Mouse (Mus musculus): ENCODE measurements around the gene Prr9.

Prr9 gene

DNA sequence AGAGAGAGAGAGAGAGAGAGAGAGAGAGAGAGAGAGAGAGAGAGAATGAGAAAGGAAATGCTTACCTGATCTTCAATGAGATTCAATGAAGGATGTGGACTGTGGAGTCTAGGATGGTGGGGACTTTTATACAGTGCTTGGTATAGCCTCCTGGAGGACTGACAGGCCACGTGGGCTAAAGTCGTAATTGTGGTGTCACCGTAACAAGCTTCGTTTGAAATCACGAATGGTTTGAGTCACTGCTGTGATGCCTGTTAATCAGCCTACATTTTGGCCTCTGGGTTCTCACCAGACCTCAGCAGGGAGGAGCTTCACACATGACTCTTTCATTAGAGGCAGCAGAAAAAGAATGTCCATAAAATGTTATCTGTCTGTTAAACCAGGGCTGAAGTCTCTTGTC, at the start of gene Prr9:
Gene Prr9, minus strand, starts transcription at position 101 of the 400 bp plus-strand sequence.
- DNase-seq (ENCODE audit: low read depth, low spot score) = no peak

- no peak for DNase-seq (ENCODE audit: low read depth, low spot score)
Measured at GRCm38 (mm10) chr3:92169847-92170246, 46.1 kb upstream of the Prr9 start.

- DNase-seq (ENCODE audit: low read depth, low spot score) = peak; percentile 13
Measured at GRCm38 (mm10) chr3:92153322-92153721, 29.6 kb upstream of the Prr9 start.

DNA sequence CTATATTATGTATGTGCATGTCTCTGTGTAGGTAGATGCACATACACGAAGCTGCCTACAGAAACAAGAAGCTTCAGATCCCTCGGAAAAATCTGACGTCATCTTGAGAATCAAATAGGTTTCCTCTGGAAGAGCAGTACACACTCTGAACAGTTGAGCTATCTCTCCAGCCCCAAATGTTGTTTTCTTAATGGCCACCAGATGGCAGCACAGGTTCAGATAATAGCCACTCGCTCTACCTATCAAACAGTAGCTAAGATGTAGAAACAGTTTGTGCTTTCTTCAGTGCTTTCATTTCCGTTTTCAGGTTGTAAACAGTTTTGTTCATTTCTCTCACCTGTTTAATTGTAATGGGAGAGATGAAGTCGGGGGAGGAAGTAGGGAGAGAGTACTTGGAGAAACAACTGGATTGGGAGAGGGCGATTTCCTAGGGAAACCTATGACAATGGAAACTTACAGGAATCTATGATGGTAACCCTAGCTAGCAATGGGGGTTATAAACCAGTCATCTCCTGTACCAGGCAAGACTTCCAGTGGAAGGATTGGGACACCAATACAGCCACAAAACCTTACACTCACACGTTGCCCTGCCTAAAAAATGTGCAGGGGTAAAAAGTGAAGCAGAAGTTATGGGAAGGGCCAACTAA, 27.0 kb upstream of the Prr9 start:
- DNase-seq (ENCODE audit: low read depth, low spot score) = peak; percentile 44

DNA sequence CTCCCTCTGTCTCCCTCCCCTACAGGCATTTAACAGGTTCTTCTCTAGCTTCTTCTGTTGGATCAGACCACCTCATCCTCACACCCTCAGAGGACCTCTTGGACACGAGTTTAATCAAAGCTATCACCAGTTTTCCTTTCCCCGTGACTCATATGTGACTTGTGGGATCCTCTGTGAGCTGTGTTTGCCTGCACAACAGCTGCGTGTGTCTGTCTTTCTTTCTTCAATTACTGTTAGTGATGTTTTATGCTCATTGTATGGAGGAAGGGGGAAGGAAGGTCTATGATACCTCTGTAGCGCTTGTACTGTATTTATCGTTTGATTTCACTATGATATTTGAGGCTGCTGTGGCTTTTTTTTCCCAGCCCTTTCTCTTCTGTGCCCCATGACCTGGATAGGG, 24.2 kb upstream of the Prr9 start:
- DNase-seq (ENCODE audit: low read depth, low spot score) = no peak

DNA sequence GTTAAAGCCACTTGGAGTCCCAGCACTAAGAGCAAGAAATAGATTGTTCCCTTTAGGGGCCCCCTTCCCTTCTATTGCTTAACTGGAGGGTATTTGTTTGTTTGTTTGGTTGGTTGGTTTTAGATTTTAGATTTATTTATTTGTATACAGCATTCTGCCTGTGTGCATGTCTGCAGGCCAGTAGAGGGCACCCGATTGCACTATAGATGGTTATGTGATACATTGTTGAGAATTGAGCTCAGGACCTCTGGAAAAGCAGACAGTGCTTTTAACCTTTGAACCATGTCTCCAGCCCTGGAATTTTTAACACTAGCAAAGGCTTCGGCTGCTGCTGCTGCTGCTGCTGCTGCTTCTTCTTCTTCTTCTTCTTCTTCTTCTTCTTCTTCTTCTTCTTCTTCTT, 23.7 kb upstream of the Prr9 start:
- DNase-seq (ENCODE audit: low read depth, low spot score) = no peak

DNA sequence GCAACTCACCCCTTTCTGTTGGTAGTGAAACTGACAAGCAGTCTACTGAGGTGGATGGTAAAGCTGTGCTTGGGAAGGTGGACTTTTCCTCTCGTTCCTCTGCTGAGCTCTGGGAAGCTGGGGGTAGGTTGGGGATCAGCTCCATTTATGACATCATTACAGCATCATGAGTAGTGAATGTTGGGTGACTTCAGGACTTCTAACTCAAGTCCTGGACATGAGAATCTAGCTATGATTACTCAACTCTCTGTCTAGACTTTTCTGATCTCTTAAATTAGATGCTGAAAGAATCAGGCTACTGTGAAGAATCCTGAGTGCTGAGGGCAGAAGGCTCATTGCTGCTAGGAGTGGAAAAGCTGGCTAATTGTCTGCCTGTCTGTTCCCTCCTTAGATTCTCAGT, 18.9 kb upstream of the Prr9 start, which contains the start of gene Lelp1:
Gene Lelp1, minus strand, starts transcription at position 101 of the 400 bp plus-strand sequence.
- no peak for DNase-seq (ENCODE audit: low read depth, low spot score)

- no peak for DNase-seq (ENCODE audit: low read depth, low spot score)
Measured at GRCm38 (mm10) chr3:92120902-92121301, 2.8 kb downstream of the Prr9 start.

GRCm38 (mm10) chr3:92117930-92118329, 5.8 kb downstream of the Prr9 start:
- DNase-seq (ENCODE audit: low read depth, low spot score) = no peak

DNA sequence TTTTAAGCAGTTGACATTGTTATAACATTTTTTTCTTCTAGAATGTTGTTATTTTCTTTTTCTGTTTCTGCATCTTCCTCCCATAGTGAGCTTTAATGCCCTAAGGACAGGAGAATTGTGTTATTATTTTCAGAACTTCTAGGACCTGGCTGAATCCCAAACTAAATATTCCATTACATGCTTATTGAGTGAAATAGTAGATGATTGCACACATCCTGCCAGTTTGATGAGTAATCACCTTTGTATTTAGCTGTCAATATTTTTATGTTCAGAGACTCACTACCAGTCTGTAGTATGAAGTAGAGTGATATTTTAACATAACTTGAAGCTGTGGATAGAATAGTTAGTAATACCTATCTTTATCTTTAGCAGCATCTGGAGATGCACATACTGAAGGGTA, 12.2 kb downstream of the Prr9 start:
- DNase-seq (ENCODE audit: low read depth, low spot score) = no peak

GRCm38 (mm10) chr3:92110790-92111189, 13.0 kb downstream of the Prr9 start:
- no peak for DNase-seq (ENCODE audit: low read depth, low spot score)

DNA sequence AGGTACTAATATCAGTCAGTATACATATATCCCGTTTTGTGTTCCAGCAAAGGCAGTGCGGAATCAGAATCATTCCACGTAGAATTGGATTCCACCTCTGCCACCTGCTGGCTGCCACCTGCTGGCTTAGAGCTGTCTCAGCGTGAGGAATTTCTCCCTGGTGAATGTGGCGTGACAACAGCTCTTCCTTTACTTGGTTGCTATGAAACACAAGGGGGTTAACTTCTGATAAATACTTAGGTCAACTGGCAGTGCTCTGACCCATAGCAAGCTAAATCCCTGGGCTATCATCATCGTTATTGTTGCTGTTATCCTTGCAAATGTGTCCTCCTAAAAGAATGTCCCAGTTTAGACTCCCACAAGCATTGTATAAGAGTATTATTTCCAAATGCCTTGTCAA, 17.2 kb downstream of the Prr9 start:
- no peak for DNase-seq (ENCODE audit: low read depth, low spot score)

- no peak for DNase-seq (ENCODE audit: low read depth, low spot score)
Measured at GRCm38 (mm10) chr3:92083042-92083441, 40.7 kb downstream of the Prr9 start, which contains the start of gene Lor. Gene Lor, minus strand, starts transcription at chr3:92083142.

DNA sequence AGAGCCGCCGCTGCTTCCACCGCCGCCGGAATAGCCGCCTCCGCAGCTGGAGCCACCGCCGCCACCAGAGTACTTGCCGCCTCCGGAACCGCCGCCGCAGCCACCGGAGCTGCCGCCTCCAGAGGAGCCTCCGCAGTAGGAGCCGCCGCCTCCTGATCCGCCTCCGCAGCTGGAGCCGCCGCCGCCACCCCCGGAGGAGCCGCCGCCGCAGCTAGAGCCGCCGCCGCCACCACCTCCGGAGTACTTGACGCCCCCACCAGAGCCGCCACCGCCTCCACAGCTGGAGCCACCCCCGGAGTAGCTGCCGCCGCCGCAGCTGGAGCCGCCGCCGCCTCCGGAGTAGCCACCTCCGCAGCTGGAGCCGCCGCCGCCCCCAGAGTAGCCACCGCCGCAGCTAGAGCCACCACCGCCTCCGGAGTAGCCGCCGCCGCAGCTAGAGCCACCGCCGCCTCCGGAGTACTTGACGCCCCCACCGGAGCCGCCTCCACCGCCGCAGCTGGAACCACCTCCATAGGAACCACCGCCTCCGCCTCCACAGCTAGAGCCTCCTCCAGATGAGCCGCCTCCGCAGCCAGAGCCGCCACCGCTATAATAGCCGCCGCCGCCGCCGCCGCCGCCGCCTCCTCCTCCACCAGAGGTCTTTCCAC, 42.3 kb downstream of the Prr9 start:
- peak; percentile 21 for DNase-seq (ENCODE audit: low read depth, low spot score)

GRCm38 (mm10) chr3:92080462-92081284, 43.1 kb downstream of the Prr9 start:
- peak; percentile 34 for DNase-seq (ENCODE audit: low read depth, low spot score)

Measured in retina, postnatal 7 days (tissue).